Mouse (Mus musculus) testis, adult 2 months (tissue): ENCODE measurements around the gene Arfip2. TPM values are rescaled to one million over a fixed set of nuclear protein-coding genes. Genes with fewer than 3 reads are reported as not detected.

Source experiments
- H3K27ac ChIP-seq: fragments of 200-500 bp; 2 replicates; pipeline ENCODE4 v1.5.1; 2012; ENCODE audit warnings: low read depth, low read length; ENCODE audit not compliant: control insufficient read depth, insufficient read depth
- H3K27me3 ChIP-seq: fragments of 200-500 bp; 2 replicates; pipeline ENCODE4 v1.6.1; 2012; ENCODE audit warnings: mild to moderate bottlenecking, low read length, moderate library complexity; ENCODE audit not compliant: control insufficient read depth, insufficient read depth
- H3K36me3 ChIP-seq: fragments of 200-500 bp; 2 replicates; pipeline ENCODE4 v1.6.1; 2012; ENCODE audit warnings: mild to moderate bottlenecking, low read length; ENCODE audit not compliant: control insufficient read depth, insufficient read depth
- H3K4me1 ChIP-seq: fragments of 200-500 bp; 2 replicates; pipeline ENCODE4 v1.6.1; 2012; ENCODE audit warnings: low read length; ENCODE audit not compliant: control insufficient read depth, insufficient read depth
- H3K4me3 ChIP-seq: fragments of 200-500 bp; 2 replicates; pipeline ENCODE4 v1.5.1; 2012; ENCODE audit warnings: low read depth, mild to moderate bottlenecking, low read length, moderate library complexity, mixed read lengths; ENCODE audit not compliant: control insufficient read depth
- CTCF ChIP-seq: fragments of 200-500 bp; IDR thresholded peaks from 2 replicates; pipeline ENCODE4 v1.5.1; 2012; ENCODE audit warnings: low read depth, mild to moderate bottlenecking, inconsistent platforms, low read length, moderate library complexity; ENCODE audit not compliant: control insufficient read depth, insufficient read depth, insufficient replicate concordance
- POLR2A ChIP-seq: fragments of 200-500 bp; IDR thresholded peaks from 2 replicates; pipeline ENCODE4 v1.6.1; 2012; ENCODE audit warnings: low read depth, mild to moderate bottlenecking, inconsistent platforms, low read length, moderate library complexity; ENCODE audit not compliant: control insufficient read depth
- polyA plus RNA-seq: library from polyadenylated mRNA; depleted of rRNA; stranded (reverse); fragments of >200 nt; gene quantifications from 2 replicates; pipeline ENCODE4 v1.2.3, GENCODE M21; 2012; rRNA removed

Arfip2 gene
- 12.4 and 12.5 TPM in 2 replicates for polyA plus RNA-seq

DNA sequence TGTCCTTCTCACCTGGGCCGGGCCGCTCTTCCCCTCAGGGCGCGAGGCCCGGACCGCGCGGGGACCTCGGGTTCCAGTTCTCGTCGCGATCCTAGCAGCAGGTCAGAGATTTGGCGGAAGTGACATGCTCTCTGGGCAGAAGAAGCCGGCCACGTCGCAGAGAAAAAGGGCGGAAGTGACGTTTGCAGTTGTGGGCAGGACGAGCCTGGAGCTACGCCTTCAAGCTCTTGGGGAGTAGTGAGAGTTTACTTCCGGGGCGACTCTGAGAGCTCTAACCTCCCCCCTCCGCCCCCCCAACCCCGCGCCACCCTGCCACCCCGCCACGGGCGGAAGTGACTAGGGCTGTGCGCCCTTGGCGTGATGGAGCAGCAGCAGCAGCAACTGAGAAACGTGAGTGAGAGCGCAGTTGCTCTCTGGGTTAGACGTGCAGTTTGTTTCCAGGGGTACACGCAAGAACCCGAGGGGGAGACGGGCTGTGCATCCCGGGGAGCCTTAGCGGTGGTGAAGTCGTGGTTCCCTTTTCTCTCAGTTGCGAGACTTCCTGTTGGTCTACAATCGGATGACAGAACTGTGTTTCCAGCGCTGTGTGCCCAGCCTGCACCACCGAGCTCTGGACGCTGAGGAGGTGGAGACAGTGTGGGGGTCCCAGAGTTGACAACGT lies at the start of gene Arfip2, which contains the start of gene Gm45799:
Gene Arfip2 (minus strand): TSS at position 184 of the 661 bp plus-strand sequence.
Gene Gm45799 (plus strand): TSS at position 320 of the 661 bp plus-strand sequence.
- Histone ChIP-seq H3K4me3 (peak within 1 kb of the TSS; percentile 96), H3K4me1 (peaks cover 13% of the 10 kb centered on the region), H3K27ac (peak within 1 kb of the TSS; percentile 81), H3K36me3 (no peaks in the 10 kb centered on the region), H3K27me3 (no peaks in the 10 kb centered on the region)
- TF ChIP-seq POLR2A (peak; percentile 85), CTCF (no peak)

DNA sequence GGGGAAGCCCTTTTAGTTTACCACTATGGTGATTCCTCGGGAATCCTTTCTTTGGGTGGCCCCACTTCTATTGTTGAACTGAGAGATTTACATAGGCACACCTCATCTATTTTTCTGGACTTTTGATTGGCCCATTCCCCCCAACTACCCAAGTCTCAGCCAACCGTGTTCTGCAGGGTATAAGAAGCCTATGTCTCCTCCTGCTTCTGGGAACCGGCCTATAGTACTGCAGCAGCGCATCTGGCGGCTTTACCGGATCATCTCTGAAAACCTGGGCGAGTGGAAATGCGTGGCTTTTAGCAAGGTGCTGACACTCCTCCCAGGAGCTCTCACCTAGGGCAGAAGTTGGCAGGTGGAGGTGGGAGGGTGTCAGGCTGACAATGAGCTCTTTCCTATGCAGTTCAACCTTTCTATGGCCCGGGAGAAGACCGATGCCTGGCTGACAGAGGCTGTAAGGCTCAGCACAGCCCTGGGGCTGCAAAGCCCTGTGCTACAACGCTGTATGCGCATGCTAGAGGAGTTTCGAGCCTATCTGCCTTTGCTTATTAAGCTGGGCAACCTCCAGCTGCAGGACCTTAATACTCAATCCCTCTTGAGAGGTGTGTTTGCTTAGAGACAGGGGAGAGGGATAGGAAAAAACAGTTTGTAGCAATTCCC lies 45.5 kb upstream of the Arfip2 start:
- H3K4me3 ChIP-seq, result no peak overlapping the region
- H3K36me3 ChIP-seq, result no peaks in the 10 kb centered on the region; the same call in none of the 2 replicates
- no peaks in the 10 kb centered on the region for H3K27me3 ChIP-seq
- no peaks in the 10 kb centered on the region for H3K4me1 ChIP-seq
- TF ChIP-seq CTCF (no peak), POLR2A (no peak)
- no peak overlapping the region for H3K27ac ChIP-seq

DNA sequence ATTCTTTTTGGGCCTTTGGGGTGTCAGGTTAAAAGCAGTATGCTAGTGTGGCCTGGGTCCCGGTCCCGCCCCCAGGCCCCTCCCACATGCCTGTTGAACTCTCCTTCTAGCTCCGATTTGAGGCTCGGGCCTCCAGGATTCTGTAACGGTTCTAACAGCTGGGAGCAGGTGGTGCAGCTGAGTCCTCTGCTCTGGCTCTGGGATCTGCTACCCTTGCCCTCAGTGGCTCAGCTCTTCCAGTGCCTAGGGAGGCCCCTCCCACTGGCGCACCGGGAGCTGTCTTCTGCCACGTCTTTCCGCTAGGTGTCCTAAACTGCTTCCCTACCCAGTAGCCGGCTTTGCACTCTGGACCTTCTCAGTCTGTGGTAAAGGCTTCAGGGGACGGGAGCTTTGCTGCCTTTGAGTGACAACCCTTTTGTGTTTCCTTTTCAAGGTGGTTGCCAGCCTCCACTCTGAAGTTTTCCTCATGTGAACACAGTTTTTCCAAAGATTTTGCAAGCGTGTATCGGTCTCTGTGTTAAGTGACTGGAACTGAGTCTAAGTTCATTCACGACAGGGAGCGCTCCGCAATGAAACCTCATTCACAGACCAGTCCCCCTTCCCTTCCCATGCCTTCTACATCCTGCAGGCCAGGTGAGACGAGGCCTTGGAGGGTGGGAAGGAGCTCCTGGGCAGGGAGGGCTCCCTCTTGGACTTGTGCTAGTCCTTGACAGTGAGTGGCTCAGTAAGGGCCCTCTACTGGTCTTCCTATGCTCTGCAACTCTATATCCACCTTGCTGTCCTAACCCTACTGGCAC lies 10.6 kb upstream of the Arfip2 start, which contains the start of gene Dnhd1:
Gene Dnhd1 (plus strand): TSS at position 189 of the 797 bp plus-strand sequence.
- TF ChIP-seq CTCF (peak; percentile 50; the same call in 1 of the 2 replicates), POLR2A (peak; percentile 68)
- H3K27ac ChIP-seq, result peak within 1 kb of the TSS; percentile 74
- H3K27me3 ChIP-seq, result no peaks in the 10 kb centered on the region
- peak within 1 kb of the TSS; percentile 82 for H3K4me3 ChIP-seq
- no peaks in the 10 kb centered on the region; the same call in none of the 2 replicates for H3K36me3 ChIP-seq
- peaks cover 11% of the 10 kb centered on the region for H3K4me1 ChIP-seq

DNA sequence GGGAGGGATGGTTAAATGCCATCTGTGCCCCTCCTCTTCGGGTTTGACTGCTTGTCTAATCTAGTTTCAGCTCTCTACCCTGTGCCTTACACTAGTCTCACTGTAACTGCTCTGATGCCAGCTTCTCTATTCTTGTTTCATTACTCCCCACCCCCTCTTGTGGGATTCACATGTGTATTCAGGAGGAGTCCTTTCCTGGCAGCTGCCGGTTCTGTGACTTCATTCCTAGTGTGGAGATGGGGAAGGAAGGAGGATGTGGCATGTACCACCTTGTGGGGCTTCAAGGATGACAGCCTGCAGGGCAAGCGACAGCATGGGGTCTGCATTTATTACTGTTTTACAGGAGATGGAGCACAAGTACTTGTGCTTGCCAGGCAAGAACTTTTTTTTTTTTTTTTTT lies 1.7 kb upstream of the Arfip2 start:
- TF ChIP-seq CTCF (no peak), POLR2A (no peak)
- peaks cover 13% of the 10 kb centered on the region for H3K4me1 ChIP-seq
- no peak overlapping the region for H3K27ac ChIP-seq
- no peaks in the 10 kb centered on the region for H3K36me3 ChIP-seq
- no peaks in the 10 kb centered on the region for H3K27me3 ChIP-seq
- H3K4me3 ChIP-seq, result no peak overlapping the region

DNA sequence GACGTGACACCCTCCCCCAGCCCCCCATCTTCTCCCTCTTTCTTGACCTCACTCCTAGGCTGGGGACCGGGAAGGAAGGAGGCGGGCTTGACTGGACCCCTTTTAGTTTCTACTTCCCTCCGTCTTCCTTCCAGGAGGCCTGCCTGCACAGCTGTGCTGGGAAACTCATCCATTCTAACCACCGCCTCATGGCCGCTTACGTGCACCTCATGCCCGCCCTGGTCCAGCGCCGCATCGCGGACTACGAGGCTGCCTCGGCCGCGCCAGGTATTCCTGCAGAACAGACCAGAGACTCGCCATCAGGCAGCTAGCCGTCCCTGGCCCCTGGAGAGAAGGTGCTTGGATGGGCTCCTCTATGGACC lies 659 bp upstream of the Arfip2 start:
- Histone ChIP-seq H3K4me3 (peak overlapping the region; percentile 96), H3K36me3 (no peaks in the 10 kb centered on the region), H3K27ac (peak overlapping the region; percentile 81), H3K4me1 (peaks cover 13% of the 10 kb centered on the region), H3K27me3 (no peaks in the 10 kb centered on the region)
- TF ChIP-seq CTCF (no peak), POLR2A (no peak)

DNA sequence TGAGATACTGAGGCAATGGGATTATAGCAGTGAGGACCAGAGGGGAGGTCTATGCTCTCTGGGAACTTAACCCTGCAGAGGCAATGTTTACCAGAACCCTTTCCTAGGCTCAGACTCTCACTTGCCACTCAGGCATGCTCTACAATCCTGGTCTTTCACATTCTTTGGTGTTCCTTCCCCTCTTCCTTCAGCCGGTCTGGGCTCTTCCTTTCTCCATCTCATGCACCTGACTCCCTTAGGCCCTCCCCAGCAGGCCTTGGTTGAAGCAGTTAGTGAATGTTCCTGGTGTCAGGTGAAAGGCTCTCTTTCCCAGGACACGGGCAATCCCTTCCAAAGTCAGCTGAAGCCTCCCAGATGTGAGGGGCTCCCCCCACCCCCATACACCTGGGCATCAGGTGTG lies 460 bp downstream of the Arfip2 start, which contains the start of gene Timm10b:
Gene Timm10b (plus strand): TSS at position 301 of the 400 bp plus-strand sequence.
- Histone ChIP-seq H3K36me3 (no peaks in the 10 kb centered on the region), H3K27ac (peak within 1 kb of the TSS; percentile 81), H3K27me3 (no peaks in the 10 kb centered on the region), H3K4me1 (peaks cover 13% of the 10 kb centered on the region), H3K4me3 (peak within 1 kb of the TSS; percentile 96)
- TF ChIP-seq POLR2A, result no peak
- TF ChIP-seq CTCF, result no peak
